Mouse (Mus musculus) hindbrain, embryonic 12.5 days (tissue): Measurements from ENCODE around the gene Morf4l2. TPM values are rescaled to one million over a fixed set of nuclear protein-coding genes. Genes with fewer than 3 reads are reported as not detected.

Experiments
- ATAC-seq: fragments of 200-750 bp; cut with Nextera tagmentation; 2 replicates; pipeline ENCODE4 v1.8.0; 2017; ENCODE audit warnings: moderate TSS enrichment; ENCODE audit not compliant: low FRiP score
- H3K27ac ChIP-seq: fragments of 300-500 bp; sonication (generic); 2 replicates; pipeline ENCODE4 v1.5.1; 2016; ENCODE audit warnings: mild to moderate bottlenecking
- H3K27me3 ChIP-seq: fragments of 300-500 bp; sonication (generic); 2 replicates; pipeline ENCODE4 v1.6.1; 2016; ENCODE audit warnings: mild to moderate bottlenecking
- H3K36me3 ChIP-seq: fragments of 300-500 bp; sonication (generic); 2 replicates; pipeline ENCODE4 v1.6.1; 2016; ENCODE audit warnings: mild to moderate bottlenecking
- H3K4me1 ChIP-seq: fragments of 300-500 bp; sonication (generic); 2 replicates; pipeline ENCODE4 v1.6.1; 2016
- H3K4me2 ChIP-seq: fragments of 300-500 bp; sonication (generic); replicated peaks from 2 replicates; pipeline ENCODE4 v1.6.1; 2016; ENCODE audit warnings: mild to moderate bottlenecking
- H3K4me3 ChIP-seq: fragments of 300-500 bp; sonication (generic); 2 replicates; pipeline ENCODE4 v1.5.1; 2016; ENCODE audit warnings: mild to moderate bottlenecking
- H3K9ac ChIP-seq: fragments of 300-500 bp; sonication (generic); 2 replicates; pipeline ENCODE4 v1.6.1; 2016; ENCODE audit warnings: mild to moderate bottlenecking, moderate library complexity
- H3K9me3 ChIP-seq: fragments of 300-500 bp; sonication (generic); replicated peaks from 2 replicates; pipeline ENCODE4 v1.6.1; 2016; ENCODE audit warnings: mild to moderate bottlenecking
- WGBS: fragments of 180-500 bp; shearing (Covaris S2); methylation state at CpG from one replicate; pipeline ENCODE4 v1.1.7; 2016; 5-methylcytosine and 5-hydroxymethylcytosine counted together
- polyA plus RNA-seq: library from polyadenylated mRNA; unstranded; fragments of >200 nt; fragmentation: Nextera tagmentation; extraction: Ambion mirVana; gene quantifications from 2 replicates; pipeline ENCODE4 v1.2.1, GENCODE M21; 2016

Morf4l2 gene
- 569 and 598 TPM in 2 replicates for polyA plus RNA-seq

DNA sequence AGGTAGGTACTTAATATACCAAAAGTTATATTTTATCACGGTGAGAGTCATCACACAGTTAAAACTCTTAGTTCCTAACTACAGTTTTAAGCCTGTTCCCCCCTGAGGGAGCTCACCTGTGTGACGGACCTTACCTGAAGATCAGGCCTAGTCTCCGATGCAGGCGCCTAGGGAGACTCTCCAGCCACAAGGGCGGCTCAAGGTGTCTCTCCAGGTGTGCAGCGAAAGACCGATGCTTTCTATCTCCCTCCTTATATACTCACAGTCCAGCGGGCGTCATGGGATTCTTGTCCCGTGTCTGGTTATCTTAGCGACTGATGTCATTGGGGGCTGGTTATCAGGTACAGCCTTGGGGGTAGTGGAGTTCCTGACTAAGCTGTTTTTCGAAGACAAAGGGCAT is at the start of gene Morf4l2:
TSS of gene Morf4l2 (minus strand) at position 232 of the 400 bp plus-strand sequence.
- WGBS, result 90% methylated on average over 12 of the region's 12 CpGs

DNA sequence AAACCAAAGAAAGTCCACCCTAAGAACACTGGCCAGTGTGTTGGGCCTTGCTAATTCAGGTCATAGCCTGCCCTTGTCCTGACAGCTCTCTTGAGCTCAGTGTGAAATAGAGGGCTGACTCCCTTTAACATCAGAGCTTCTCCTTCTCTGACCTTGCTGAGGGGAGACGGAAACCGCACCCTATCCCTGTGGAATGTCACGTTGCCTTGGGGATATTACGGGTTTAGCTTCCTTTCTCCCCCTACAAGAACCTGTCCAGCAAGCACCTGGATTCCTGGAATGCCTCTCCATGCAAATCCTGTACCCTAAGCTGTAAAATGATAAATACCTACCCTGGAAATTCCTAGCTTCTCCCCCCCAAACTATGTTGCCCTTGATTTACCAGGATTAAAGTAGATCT is 46.0 kb upstream of the Morf4l2 start:
- H3K9ac ChIP-seq, result no peak overlapping the region

More for the DNA sequence above, at the start of gene Morf4l2:
- Histone ChIP-seq H3K27ac (peak within 1 kb of the TSS; percentile 83), H3K4me1 (peaks cover 5% of the 10 kb centered on the region), H3K36me3 (no peaks in the 10 kb centered on the region), H3K4me2 (peak within 1 kb of the TSS; percentile 49), H3K27me3 (no peaks in the 10 kb centered on the region), H3K4me3 (no peak within 1 kb of the TSS), H3K9me3 (no peaks in the 10 kb centered on the region), H3K9ac (no peak within 1 kb of the TSS)
- no peak for ATAC-seq

DNA sequence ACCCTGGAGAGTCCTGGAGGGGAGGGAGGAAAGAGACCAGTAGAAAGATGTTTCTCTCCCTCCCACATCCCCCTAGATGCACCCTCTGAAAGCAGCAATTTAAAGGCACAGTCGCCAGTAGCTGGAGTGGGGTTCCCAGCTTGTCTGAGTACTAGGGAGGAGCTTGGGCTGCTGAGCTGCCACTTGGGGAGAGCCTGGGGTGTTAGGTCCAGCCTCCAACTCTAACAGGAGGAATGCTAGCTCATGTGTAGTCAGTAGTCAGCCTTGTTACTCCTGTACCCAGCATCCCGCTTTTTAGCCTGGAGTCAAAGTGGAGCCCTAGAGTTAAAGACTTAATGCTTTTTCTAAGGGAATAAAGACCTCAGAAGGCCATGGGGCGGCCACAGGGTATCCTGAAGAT is 36.6 kb upstream of the Morf4l2 start, which contains the start of gene Glra4:
TSS of gene Glra4 (minus strand) at position 101 of the 400 bp plus-strand sequence.
- H3K27me3 ChIP-seq, result peaks cover 15% of the 10 kb centered on the region; the same call in 1 of the 2 replicates
- H3K9ac ChIP-seq, result no peak within 1 kb of the TSS
- H3K9me3 ChIP-seq, result no peaks in the 10 kb centered on the region
- 77% methylated on average over 3 of the region's 3 CpGs for WGBS
- H3K4me3 ChIP-seq, result no peak within 1 kb of the TSS
- no peak for ATAC-seq
- H3K4me1 ChIP-seq, result no peaks in the 10 kb centered on the region
- no peak within 1 kb of the TSS for H3K4me2 ChIP-seq
- H3K36me3 ChIP-seq, result no peaks in the 10 kb centered on the region
- no peak within 1 kb of the TSS for H3K27ac ChIP-seq

More for the DNA sequence above, 46.0 kb upstream of the Morf4l2 start:
- H3K4me2 ChIP-seq, result no peak overlapping the region
- H3K36me3 ChIP-seq, result peaks cover 3% of the 10 kb centered on the region; the same call in 1 of the 2 replicates
- H3K27me3 ChIP-seq, result 0 out of 2 replicates have a peak, but pooled peaks cover 3% of the 10 kb centered on the region
- WGBS, result 83% methylated on average over 4 of the region's 4 CpGs
- no peaks in the 10 kb centered on the region for H3K4me1 ChIP-seq
- H3K4me3 ChIP-seq, result no peak overlapping the region
- H3K27ac ChIP-seq, result no peak overlapping the region
- no peaks in the 10 kb centered on the region for H3K9me3 ChIP-seq
- ATAC-seq, result no peak

DNA sequence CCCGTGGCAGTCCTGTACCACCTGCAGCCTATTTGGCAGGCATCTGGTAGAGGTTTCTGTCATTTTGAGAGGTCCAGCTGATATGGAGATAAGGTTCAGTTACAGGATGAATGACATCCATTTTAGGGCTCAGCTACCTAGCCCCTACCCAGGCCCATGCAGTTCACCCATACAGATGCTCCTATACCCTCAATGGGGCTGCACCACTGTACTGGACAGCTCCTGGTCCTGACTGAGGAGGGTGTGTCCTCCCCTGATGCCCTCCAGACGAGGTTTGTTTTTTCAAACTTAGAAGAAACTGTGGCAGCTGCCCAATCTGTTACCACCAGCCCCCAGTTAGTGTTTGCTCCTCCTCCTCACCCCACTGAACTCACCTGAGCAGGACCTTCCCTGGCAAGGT is 35.8 kb upstream of the Morf4l2 start:
- Histone ChIP-seq H3K9ac (no peak overlapping the region), H3K9me3 (no peaks in the 10 kb centered on the region), H3K4me2 (no peak overlapping the region), H3K36me3 (no peaks in the 10 kb centered on the region), H3K27ac (no peak overlapping the region), H3K27me3 (peaks cover 15% of the 10 kb centered on the region; the same call in 1 of the 2 replicates), H3K4me1 (no peaks in the 10 kb centered on the region), H3K4me3 (no peak overlapping the region)
- ATAC-seq, result no peak
- 56% methylated on average over 2 of the region's 2 CpGs for WGBS

DNA sequence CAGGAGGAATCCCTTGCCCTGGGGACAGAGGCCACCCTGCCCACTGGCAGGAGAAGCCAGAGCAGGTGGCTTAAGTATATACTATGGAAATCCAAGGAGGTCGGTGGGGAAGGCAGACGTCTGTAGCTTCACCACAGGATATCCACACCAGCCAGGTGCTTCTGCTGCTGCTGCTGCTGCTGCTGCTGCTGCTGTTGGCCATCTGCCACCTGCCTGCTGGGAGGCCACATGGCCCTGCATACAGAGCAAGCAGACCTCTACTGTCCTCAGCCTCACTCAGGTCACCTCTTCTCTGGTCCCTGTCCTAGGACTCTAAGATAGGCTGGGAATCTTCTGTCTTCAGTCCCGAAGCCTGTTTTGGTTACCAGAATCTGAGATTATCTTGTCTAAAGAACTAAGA is 34.6 kb upstream of the Morf4l2 start:
- H3K4me3 ChIP-seq, result no peak overlapping the region
- ATAC-seq, result no peak
- WGBS, result 82% methylated on average over 3 of the region's 3 CpGs
- no peak overlapping the region for H3K4me2 ChIP-seq
- no peaks in the 10 kb centered on the region for H3K9me3 ChIP-seq
- no peaks in the 10 kb centered on the region for H3K36me3 ChIP-seq
- H3K27ac ChIP-seq, result no peak overlapping the region
- H3K9ac ChIP-seq, result no peak overlapping the region
- peaks cover 15% of the 10 kb centered on the region; the same call in 1 of the 2 replicates for H3K27me3 ChIP-seq
- H3K4me1 ChIP-seq, result no peaks in the 10 kb centered on the region

DNA sequence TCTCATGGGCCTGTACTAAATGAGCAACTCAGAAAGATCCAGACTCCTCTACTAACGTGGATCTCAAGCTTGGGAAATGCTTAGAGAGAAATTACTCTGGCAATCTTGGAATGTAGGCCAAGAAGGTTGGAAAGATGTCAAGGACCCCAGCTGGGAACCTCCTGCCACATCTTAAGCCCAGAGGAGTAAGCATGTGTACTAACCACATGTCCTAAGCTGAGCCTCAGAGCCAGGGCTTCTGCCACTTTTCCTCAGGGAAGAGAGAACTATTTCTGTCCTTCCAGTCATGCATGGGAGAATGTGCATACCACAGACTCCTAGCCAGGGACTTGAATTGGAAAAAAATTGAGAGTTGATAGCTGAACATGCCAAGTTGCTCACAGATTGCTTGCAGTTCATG is 29.5 kb upstream of the Morf4l2 start:
- no peak for ATAC-seq

DNA sequence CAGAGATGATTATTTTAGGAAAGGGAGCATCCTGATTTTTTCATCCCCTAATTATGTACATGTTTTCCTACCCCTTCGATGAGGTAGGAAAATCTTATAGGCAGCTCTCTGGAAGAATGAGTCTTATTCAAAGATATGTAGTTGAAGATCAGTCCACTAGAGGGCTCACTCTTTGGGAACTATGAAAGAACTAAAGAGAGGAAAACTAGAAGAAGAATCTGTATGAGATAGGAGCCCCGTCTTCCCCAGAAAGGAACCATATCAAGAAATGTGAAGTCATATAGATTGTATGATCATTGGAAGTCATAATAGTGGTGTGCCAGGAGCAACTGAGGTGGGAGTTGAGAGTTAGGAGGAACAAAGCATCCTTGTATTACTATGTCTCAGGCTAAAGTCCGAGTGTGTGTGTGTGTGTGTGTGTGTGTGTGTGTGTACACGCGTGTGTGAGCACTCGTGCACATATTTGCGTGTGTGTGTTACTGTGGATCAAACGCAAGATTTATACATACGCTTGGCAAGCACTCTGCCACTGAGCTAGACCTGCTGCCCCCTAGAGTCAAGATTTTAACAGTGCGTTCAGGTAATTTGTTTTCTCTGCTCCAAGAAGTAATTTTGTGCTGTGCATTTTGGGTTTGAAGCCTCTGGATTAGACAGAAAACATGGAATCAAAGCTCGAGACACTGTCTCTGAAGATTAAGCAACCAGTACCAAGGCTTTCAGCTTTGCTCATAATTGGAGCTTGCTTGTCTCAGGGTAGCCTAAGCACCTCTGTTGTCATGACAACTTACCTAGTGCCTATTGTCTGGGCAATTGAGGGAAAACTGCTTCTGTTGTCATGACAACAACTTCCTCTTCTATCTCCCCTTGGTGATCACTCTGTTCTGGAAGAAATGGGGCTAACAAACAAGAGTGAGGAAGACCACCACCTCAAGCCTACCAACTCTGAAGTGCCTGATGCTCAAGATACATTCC is 17.9 kb upstream of the Morf4l2 start:
- no peak overlapping the region for H3K9ac ChIP-seq
- H3K4me3 ChIP-seq, result no peak overlapping the region
- no peak overlapping the region for H3K4me2 ChIP-seq
- H3K4me1 ChIP-seq, result no peaks in the 10 kb centered on the region
- no peaks in the 10 kb centered on the region for H3K36me3 ChIP-seq
- H3K27ac ChIP-seq, result no peak overlapping the region
- 0 out of 2 replicates have a peak, but pooled peaks cover 2% of the 10 kb centered on the region for H3K27me3 ChIP-seq
- ATAC-seq, result 0 out of 2 replicates have a peak, but pooled peaks have one; percentile 40
- H3K9me3 ChIP-seq, result no peaks in the 10 kb centered on the region
- 77% methylated on average over 11 of the region's 11 CpGs for WGBS

More for the DNA sequence above, 29.5 kb upstream of the Morf4l2 start:
- H3K27ac ChIP-seq, result no peak overlapping the region
- H3K4me1 ChIP-seq, result no peaks in the 10 kb centered on the region
- H3K9ac ChIP-seq, result no peak overlapping the region
- H3K36me3 ChIP-seq, result no peaks in the 10 kb centered on the region
- no peak overlapping the region for H3K4me2 ChIP-seq
- H3K9me3 ChIP-seq, result no peaks in the 10 kb centered on the region
- peaks cover 2% of the 10 kb centered on the region; the same call in 1 of the 2 replicates for H3K27me3 ChIP-seq
- WGBS, result 80% methylated on average over 1 of the region's 1 CpGs
- H3K4me3 ChIP-seq, result no peak overlapping the region

DNA sequence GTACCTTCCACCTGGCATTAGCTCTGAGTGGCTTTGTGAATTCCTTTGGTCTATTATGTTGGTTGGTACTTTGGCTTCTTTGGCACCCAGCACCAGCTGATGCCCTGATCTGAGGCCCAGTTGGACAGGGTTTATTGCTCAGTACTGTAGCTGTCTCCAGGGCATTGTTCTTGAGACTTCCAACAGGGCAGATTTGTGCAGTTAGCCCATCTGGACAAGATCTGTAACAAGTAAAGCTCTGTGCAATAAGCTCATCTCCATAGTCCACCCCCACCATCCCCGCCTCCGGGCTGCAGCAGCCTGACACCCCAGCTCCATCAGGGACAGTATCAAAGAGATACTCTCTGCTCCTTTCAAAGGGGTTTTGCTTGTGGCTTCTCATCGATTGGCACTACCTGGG is 12.0 kb upstream of the Morf4l2 start:
- H3K9me3 ChIP-seq, result no peaks in the 10 kb centered on the region
- H3K27me3 ChIP-seq, result no peaks in the 10 kb centered on the region
- H3K9ac ChIP-seq, result no peak overlapping the region
- no peaks in the 10 kb centered on the region for H3K4me1 ChIP-seq
- ATAC-seq, result no peak
- no peaks in the 10 kb centered on the region for H3K36me3 ChIP-seq
- 93% methylated on average over 3 of the region's 3 CpGs for WGBS
- H3K4me3 ChIP-seq, result no peak overlapping the region
- H3K4me2 ChIP-seq, result no peak overlapping the region
- H3K27ac ChIP-seq, result no peak overlapping the region

DNA sequence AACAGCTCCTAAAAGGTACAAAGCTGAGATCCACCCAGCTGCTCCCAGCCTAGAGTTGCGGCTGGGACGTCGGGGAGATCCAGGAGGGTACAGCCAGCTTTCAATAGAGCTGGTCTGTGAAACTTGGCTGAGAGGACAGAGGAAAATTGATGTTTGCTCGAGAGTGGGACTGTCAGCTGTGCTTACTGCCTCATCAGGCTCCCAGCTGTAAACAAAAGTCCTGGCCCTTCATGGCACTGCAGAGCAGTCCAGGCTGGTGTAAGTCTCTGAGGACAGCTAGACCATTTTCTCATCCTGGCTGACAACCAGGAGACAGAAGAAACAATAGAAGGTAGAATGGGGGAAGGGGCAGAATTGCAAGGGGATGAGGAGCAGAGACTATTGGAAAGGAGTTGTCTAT is 5.8 kb upstream of the Morf4l2 start:
- Histone ChIP-seq H3K36me3 (no peaks in the 10 kb centered on the region), H3K9me3 (no peaks in the 10 kb centered on the region), H3K4me1 (no peaks in the 10 kb centered on the region), H3K9ac (no peak overlapping the region), H3K4me3 (no peak overlapping the region), H3K4me2 (no peak overlapping the region), H3K27me3 (no peaks in the 10 kb centered on the region), H3K27ac (no peak overlapping the region)
- ATAC-seq, result no peak
- 77% methylated on average over 4 of the region's 4 CpGs for WGBS

DNA sequence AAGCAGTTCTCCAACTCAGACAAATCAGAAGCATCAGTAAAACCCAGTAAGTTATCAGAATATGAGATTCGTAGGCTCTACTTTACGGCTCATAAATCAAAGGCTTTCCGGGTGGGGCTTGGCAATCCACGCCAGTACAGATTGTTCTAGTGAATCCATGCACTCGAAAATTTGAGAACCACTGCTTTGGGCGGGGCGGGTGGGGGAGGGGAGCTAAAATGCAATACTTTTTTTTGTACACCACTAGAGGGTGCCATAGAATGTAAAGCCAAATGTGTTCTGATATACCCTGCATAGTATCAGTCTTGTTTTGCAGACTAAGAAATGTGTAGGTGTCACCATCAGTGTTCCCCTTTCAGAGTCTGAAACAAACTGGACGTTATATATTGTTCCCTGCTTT is 1.2 kb upstream of the Morf4l2 start:
- 84% methylated on average over 8 of the region's 8 CpGs for WGBS
- no peaks in the 10 kb centered on the region for H3K4me1 ChIP-seq
- no peak overlapping the region for H3K4me2 ChIP-seq
- no peaks in the 10 kb centered on the region for H3K27me3 ChIP-seq
- ATAC-seq, result no peak
- H3K9ac ChIP-seq, result no peak overlapping the region
- no peak overlapping the region for H3K4me3 ChIP-seq
- no peak overlapping the region for H3K27ac ChIP-seq
- no peaks in the 10 kb centered on the region for H3K9me3 ChIP-seq
- no peaks in the 10 kb centered on the region for H3K36me3 ChIP-seq

DNA sequence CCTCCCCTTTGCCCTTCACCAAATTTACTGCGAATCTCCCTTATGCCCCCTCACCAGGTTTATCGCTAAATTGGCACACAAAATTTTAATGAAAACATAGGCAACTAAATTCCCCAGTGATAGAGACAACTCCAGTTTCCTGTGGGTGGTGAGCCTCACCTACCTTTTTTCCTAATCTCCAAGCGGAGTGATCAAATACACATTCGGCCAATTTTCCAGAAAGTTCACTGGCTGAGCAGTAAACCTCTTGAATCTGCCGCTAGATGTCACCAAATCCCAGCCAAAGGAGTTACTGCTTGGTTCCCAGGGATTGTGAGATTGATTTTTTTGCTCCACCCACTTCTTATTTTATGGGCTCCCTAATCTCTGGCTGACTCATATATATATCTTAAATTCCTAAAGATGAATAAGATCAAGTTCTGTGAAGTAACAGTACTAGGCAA is 808 bp downstream of the Morf4l2 start:
- Histone ChIP-seq H3K9ac (no peak overlapping the region), H3K27me3 (no peaks in the 10 kb centered on the region), H3K36me3 (no peaks in the 10 kb centered on the region), H3K4me1 (peaks cover 7% of the 10 kb centered on the region), H3K27ac (peak overlapping the region; percentile 83), H3K4me2 (peak overlapping the region; percentile 49), H3K9me3 (no peaks in the 10 kb centered on the region), H3K4me3 (no peak overlapping the region)
- WGBS, result 40% methylated on average over 5 of the region's 5 CpGs
- no peak for ATAC-seq

DNA sequence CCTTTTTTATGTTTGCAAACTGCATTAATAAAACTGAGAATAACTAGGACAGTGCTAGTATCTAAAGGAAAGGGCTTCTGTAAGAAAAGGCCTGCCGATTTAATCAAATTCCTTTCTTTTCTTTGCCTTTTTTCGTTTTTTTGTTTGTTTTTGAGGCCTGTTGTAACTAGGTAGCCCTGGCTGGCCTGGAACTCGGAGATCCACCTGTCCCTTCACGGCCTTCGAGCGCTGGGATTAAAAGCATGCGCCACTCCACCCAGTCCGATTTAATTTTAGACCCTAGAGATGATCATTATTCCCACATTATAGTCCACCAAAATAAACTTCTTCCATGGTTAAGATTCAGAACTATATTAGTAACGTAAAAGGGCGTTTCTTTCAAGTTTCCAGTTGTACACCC is 1.2 kb downstream of the Morf4l2 start:
- Histone ChIP-seq H3K9me3 (no peaks in the 10 kb centered on the region), H3K27ac (peak overlapping the region; percentile 83), H3K4me3 (peak overlapping the region; percentile 43), H3K9ac (peak overlapping the region; percentile 58), H3K4me1 (peaks cover 7% of the 10 kb centered on the region), H3K27me3 (no peaks in the 10 kb centered on the region), H3K4me2 (peak overlapping the region; percentile 49), H3K36me3 (no peaks in the 10 kb centered on the region)
- ATAC-seq, result no peak
- 23% methylated on average over 10 of the region's 10 CpGs for WGBS
